Mouse (Mus musculus): Measurements from ENCODE around the gene Ucp1.
A peak's percentile ranks its signal among the peaks of the same experiment; 100 is the strongest.

Ucp1 gene

DNA sequence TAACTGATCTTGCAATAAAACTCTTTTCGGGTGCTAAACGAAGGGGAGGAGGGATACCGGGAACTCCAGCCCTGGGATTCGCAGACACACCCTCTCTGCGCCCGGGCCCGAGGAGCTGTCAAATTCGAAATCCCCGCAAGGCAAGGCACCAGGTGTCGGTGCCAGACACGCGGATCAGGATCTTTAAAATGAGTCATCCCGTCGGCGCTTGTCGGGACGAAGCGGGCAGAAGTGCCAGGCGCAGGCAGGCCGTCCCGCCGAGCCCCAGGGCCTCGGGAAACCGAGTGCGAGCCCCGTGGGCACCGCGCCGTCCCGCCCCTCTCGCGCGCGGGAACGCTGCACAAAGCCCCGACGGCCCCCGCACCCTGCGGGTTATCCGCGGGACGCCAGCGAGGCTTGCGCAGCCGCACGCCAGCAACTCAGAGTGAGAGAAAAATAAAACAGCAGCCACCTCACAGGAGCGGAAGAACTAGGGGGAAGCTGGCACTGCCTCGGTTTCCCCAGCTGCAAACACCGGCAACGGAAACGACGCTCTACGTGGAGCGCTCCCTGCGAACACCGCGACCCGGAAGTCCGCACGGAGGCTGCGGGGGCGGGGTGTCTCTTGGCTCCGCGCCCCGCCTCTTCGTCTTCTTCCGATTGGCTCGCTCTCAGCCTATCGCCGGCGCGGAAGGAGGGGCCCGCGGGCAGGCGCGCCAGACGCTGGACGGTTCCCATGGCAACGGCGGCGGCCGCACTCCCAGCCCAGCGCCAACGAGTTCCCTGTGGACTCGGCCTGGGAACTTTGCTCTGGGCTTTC, 41.9 kb downstream of the Ucp1 start, which contains the start of gene Elmod2:
TSS of gene Elmod2 (minus strand) at position 588 of the 799 bp plus-strand sequence.
- DNase-seq (ENCODE audit: low spot score) = peak; percentile 92

DNA sequence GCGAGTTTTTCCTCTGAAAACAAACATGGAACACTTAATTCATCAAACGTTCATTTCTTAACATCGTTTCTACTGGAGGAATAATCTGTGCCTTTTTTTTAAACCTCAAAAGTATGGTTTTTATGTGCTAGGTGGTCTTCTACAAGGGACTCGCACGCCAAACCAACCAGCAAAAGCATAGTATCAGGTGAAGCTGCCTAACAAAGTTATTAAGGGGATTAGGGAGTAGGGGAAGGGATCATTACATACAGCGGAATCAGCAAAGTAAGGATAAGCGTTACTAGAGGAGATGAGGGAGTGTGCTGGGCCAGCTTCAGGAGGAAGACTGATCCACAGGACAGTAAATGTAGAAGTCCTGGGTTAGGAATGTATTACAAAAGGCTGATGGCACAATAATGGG, 42.7 kb downstream of the Ucp1 start:
- DNase-seq (ENCODE audit: low spot score) = no peak

DNA sequence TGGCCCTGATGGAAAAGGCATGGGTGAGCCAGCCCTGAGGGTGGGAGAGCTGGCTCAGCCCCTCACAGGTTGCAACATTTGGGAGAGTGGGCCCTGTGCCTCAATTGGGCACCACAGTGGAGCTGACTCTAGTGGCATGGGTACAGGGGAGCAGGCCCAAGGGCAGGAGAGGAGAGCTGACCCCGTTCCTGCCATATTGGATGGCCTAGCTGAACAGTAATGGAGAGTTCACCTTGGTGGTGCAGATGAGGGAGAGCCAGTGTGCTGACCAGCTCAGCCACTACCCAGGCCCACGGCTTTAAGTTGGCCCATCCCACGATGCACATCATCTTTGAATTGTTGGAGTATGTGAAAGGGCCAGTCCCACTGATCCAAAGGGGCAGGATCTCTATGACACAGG, 51.9 kb downstream of the Ucp1 start:
- no peak for DNase-seq (ENCODE audit: low spot score)

DNA sequence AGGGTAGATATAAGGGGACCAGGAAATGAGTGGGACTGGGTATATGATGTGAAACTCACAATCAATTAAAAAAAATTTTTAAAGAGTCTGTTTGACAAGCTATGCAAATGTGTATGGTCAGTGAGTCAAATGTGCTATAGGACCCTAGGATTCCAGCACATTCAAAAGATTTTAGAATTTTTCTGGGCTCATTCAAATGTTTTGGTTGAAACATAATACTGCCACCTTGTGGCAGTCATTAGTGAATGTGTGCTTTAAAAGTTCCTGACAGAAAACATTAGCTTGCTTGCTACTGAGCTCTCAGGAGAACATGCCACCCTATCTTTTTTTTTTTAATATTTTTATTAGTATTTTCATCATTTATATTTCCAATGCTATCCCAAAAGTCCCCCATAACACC, 52.5 kb downstream of the Ucp1 start:
- no peak for DNase-seq (ENCODE audit: low spot score)
